Mouse (Mus musculus): ENCODE measurements at regions not wholly inside any gene's neighbourhood (a gene's known extent, or its start where the extent isn't known, plus 50 kb on each side); places are given as distances from the start of the nearest gene placed in this dataset.

DNA sequence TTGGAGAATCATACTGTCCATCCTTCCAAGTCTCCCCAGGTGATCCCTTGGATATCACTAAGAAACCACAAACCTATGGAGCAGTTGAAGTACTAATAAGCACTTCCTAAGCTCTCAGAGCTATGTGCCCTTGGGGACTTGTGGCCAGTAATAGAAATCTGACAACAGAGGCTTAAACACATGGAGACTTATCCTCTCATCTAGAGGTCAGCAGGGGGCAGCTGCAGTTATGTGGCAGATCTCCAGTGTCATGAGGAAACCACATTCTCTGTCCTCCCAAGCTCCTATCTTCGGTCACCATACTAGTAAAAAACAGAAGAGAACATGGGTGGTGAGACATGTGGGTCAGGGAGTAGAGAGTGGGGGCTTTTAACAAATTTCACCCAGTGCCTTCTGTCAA, 99.4 kb upstream of the Ppp3ca start:
- TF ChIP-seq MAX (IDR thresholded peaks at IDR 0.05) (no peak), CTCF (IDR thresholded peaks at IDR 0.05; ENCODE audit: control insufficient read depth, insufficient read depth, insufficient read length) (no peak), FOSL1 (IDR thresholded peaks at IDR 0.05; ENCODE audit: insufficient read depth, low read length, poor library complexity, severe bottlenecking) (no peak)
- H3K79me3 ChIP-seq (ENCODE audit: low read depth) = no peaks in the 10 kb centered on the region
- no peaks in the 10 kb centered on the region for H3K27me3 ChIP-seq (ENCODE audit: control insufficient read depth, insufficient read depth, insufficient read length)
- no peak overlapping the region for H3ac ChIP-seq (ENCODE audit: control insufficient read depth, insufficient read length, low read depth)
- H3K79me2 ChIP-seq (ENCODE audit: control insufficient read depth, insufficient read depth) = no peaks in the 10 kb centered on the region
- no peaks in the 10 kb centered on the region for H3K36me3 ChIP-seq (ENCODE audit: control insufficient read depth, insufficient read depth)
- H3K4me3 ChIP-seq (ENCODE audit: insufficient read depth, poor library complexity, severe bottlenecking) = no peak overlapping the region

GRCm38 (mm10) chr3:136556488-136556887, 113.4 kb upstream of the Ppp3ca start:
- Histone ChIP-seq H3K36me3 (ENCODE audit: control insufficient read depth, insufficient read depth) (no peaks in the 10 kb centered on the region), H3K27me3 (ENCODE audit: control insufficient read depth, insufficient read depth, insufficient read length) (no peaks in the 10 kb centered on the region), H3K79me3 (ENCODE audit: low read depth) (no peaks in the 10 kb centered on the region), H3ac (ENCODE audit: control insufficient read depth, insufficient read length, low read depth) (no peak overlapping the region), H3K4me3 (ENCODE audit: insufficient read depth, poor library complexity, severe bottlenecking) (no peak overlapping the region), H3K79me2 (ENCODE audit: control insufficient read depth, insufficient read depth) (no peaks in the 10 kb centered on the region)
- no peak for TF ChIP-seq MYOD1 (IDR thresholded peaks at IDR 0.05; ENCODE audit: control insufficient read depth, insufficient read length, low read depth)

- Histone ChIP-seq H3ac (ENCODE audit: control insufficient read depth, insufficient read length, low read depth) (no peak overlapping the region), H3K79me3 (ENCODE audit: low read depth) (no peaks in the 10 kb centered on the region), H3K27me3 (ENCODE audit: control insufficient read depth, insufficient read depth, insufficient read length) (no peaks in the 10 kb centered on the region), H3K4me3 (ENCODE audit: insufficient read depth, poor library complexity, severe bottlenecking) (no peak overlapping the region), H3K36me3 (ENCODE audit: control insufficient read depth, insufficient read depth) (no peaks in the 10 kb centered on the region), H3K79me2 (ENCODE audit: control insufficient read depth, insufficient read depth) (no peaks in the 10 kb centered on the region)
- TF ChIP-seq MYOG (IDR thresholded peaks at IDR 0.05; ENCODE audit: control insufficient read depth, extremely low read depth, insufficient read length) (no peak), CTCF (IDR thresholded peaks at IDR 0.05; ENCODE audit: control insufficient read depth, insufficient read depth, insufficient read length) (no peak), CEBPB (IDR thresholded peaks at IDR 0.05; ENCODE audit: low read depth) (no peak), USF1 (IDR thresholded peaks at IDR 0.05; ENCODE audit: low read depth) (no peak), MYOD1 (IDR thresholded peaks at IDR 0.05; ENCODE audit: control insufficient read depth, insufficient read length, low read depth) (no peak), FOSL1 (IDR thresholded peaks at IDR 0.05; ENCODE audit: insufficient read depth, low read length, poor library complexity, severe bottlenecking) (no peak)
Measured at GRCm38 (mm10) chr3:136549471-136549870, 120.5 kb upstream of the Ppp3ca start.

DNA sequence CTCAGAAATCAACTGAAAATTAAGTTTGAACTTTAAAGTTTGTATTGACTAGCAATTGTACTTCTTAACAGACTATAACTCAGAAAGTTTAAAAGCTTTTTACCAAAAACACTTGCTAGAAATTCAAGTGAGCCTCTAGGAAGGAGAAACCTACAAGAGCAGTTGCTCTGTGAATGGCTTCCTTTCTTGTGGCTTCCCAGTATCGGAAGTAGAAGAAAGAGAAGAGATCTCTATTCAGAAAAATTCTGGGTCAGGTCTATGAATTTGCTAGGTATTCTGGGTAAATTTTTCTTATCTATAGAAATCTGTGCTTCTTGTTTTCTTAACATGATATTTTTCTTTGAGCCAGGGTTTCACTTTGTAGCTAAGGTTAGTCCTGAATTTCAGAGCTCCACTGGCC, 138.3 kb upstream of the Ppp3ca start:
- TF ChIP-seq USF1 (IDR thresholded peaks at IDR 0.05; ENCODE audit: low read depth) = no peak
- no peak for TF ChIP-seq CTCF (IDR thresholded peaks at IDR 0.05; ENCODE audit: control insufficient read depth, insufficient read depth, insufficient read length)
- no peak for TF ChIP-seq MAX (IDR thresholded peaks at IDR 0.05)
- no peak for TF ChIP-seq MYOG (IDR thresholded peaks at IDR 0.05; ENCODE audit: control insufficient read depth, extremely low read depth, insufficient read length)
- TF ChIP-seq CEBPB (IDR thresholded peaks at IDR 0.05; ENCODE audit: low read depth) = no peak
- no peak for TF ChIP-seq MYOD1 (IDR thresholded peaks at IDR 0.05; ENCODE audit: control insufficient read depth, insufficient read length, low read depth)
- no peak for TF ChIP-seq FOSL1 (IDR thresholded peaks at IDR 0.05; ENCODE audit: insufficient read depth, low read length, poor library complexity, severe bottlenecking)
- Histone ChIP-seq H3K36me3 (ENCODE audit: control insufficient read depth, insufficient read depth) (no peaks in the 10 kb centered on the region), H3K79me3 (ENCODE audit: low read depth) (no peaks in the 10 kb centered on the region), H3K79me2 (ENCODE audit: control insufficient read depth, insufficient read depth) (no peaks in the 10 kb centered on the region), H3K4me3 (ENCODE audit: insufficient read depth, poor library complexity, severe bottlenecking) (no peak overlapping the region), H3K27me3 (ENCODE audit: control insufficient read depth, insufficient read depth, insufficient read length) (no peaks in the 10 kb centered on the region), H3ac (ENCODE audit: control insufficient read depth, insufficient read length, low read depth) (no peak overlapping the region)

- Histone ChIP-seq H3K36me3 (ENCODE audit: control insufficient read depth, insufficient read depth) (no peaks in the 10 kb centered on the region), H3K27me3 (ENCODE audit: control insufficient read depth, insufficient read depth, insufficient read length) (no peaks in the 10 kb centered on the region), H3K4me3 (ENCODE audit: insufficient read depth, poor library complexity, severe bottlenecking) (no peak overlapping the region), H3K79me2 (ENCODE audit: control insufficient read depth, insufficient read depth) (no peaks in the 10 kb centered on the region), H3K79me3 (ENCODE audit: low read depth) (no peaks in the 10 kb centered on the region), H3ac (ENCODE audit: control insufficient read depth, insufficient read length, low read depth) (no peak overlapping the region)
- TF ChIP-seq USF1 (IDR thresholded peaks at IDR 0.05; ENCODE audit: low read depth) (no peak), CEBPB (IDR thresholded peaks at IDR 0.05; ENCODE audit: low read depth) (no peak), MYOD1 (IDR thresholded peaks at IDR 0.05; ENCODE audit: control insufficient read depth, insufficient read length, low read depth) (no peak), FOSL1 (IDR thresholded peaks at IDR 0.05; ENCODE audit: insufficient read depth, low read length, poor library complexity, severe bottlenecking) (no peak), CTCF (IDR thresholded peaks at IDR 0.05; ENCODE audit: control insufficient read depth, insufficient read depth, insufficient read length) (no peak), MAX (IDR thresholded peaks at IDR 0.05) (no peak), MYOG (IDR thresholded peaks at IDR 0.05; ENCODE audit: control insufficient read depth, extremely low read depth, insufficient read length) (no peak)
Measured at GRCm38 (mm10) chr3:136508575-136508974, 161.3 kb upstream of the Ppp3ca start.

GRCm38 (mm10) chr3:136507070-136507469, 162.9 kb upstream of the Ppp3ca start:
- Histone ChIP-seq H3K79me2 (ENCODE audit: control insufficient read depth, insufficient read depth) (no peaks in the 10 kb centered on the region), H3K4me3 (ENCODE audit: insufficient read depth, poor library complexity, severe bottlenecking) (no peak overlapping the region), H3ac (ENCODE audit: control insufficient read depth, insufficient read length, low read depth) (no peak overlapping the region), H3K27me3 (ENCODE audit: control insufficient read depth, insufficient read depth, insufficient read length) (no peaks in the 10 kb centered on the region), H3K79me3 (ENCODE audit: low read depth) (no peaks in the 10 kb centered on the region), H3K36me3 (ENCODE audit: control insufficient read depth, insufficient read depth) (no peaks in the 10 kb centered on the region)
- TF ChIP-seq MYOG (IDR thresholded peaks at IDR 0.05; ENCODE audit: control insufficient read depth, extremely low read depth, insufficient read length) (no peak), CEBPB (IDR thresholded peaks at IDR 0.05; ENCODE audit: low read depth) (no peak), MAX (IDR thresholded peaks at IDR 0.05) (no peak), CTCF (IDR thresholded peaks at IDR 0.05; ENCODE audit: control insufficient read depth, insufficient read depth, insufficient read length) (no peak), USF1 (IDR thresholded peaks at IDR 0.05; ENCODE audit: low read depth) (no peak), FOSL1 (IDR thresholded peaks at IDR 0.05; ENCODE audit: insufficient read depth, low read length, poor library complexity, severe bottlenecking) (no peak), MYOD1 (IDR thresholded peaks at IDR 0.05; ENCODE audit: control insufficient read depth, insufficient read length, low read depth) (no peak)

All from C2C12 (cell line).